Mouse (Mus musculus) effector memory CD4-positive, alpha-beta T cell, adult 5 months (primary cell): ENCODE measurements around the gene Art1. TPM values are rescaled to one million over a fixed set of nuclear protein-coding genes. Genes with fewer than 3 reads are reported as not detected.

Source experiments
- polyA plus RNA-seq: library from polyadenylated mRNA; unstranded; fragments of 100-300 nt; shearing (Covaris generic); gene quantifications from one replicate; pipeline ENCODE4 v1.2.1, GENCODE M21; 2017

The Art1 gene
- not detected for polyA plus RNA-seq

GRCm38 (mm10) chr7:102101487-102101886 lies at the start of gene Art1:
Gene Art1 (plus strand): TSS chr7:102101743.

GRCm38 (mm10) chr7:102065046-102065891 lies 36.3 kb upstream of the Art1 start, which contains the start of the genes Rnf121, Xndc1 and Xntrpc:
Gene Rnf121 (minus strand): TSS chr7:102065469.
Gene Xndc1 (plus strand): TSS chr7:102065511.
Gene Xntrpc (plus strand): TSS chr7:102065713.

GRCm38 (mm10) chr7:102082816-102083215 lies 18.7 kb upstream of the Art1 start, which contains the start of gene Trpc2:
Gene Trpc2 (plus strand): TSS chr7:102083116.

GRCm38 (mm10) chr7:102109171-102109570 lies 7.6 kb downstream of the Art1 start, which contains the start of gene Art5:
Gene Art5 (minus strand): TSS chr7:102109489.

GRCm38 (mm10) chr7:102116579-102117331 lies 15.2 kb downstream of the Art1 start, which contains the start of gene Chrna10:
Gene Chrna10 (minus strand): TSS chr7:102116828.

Other genes starting within 250 kb of the Art1 start
- gene Folr2, start 244.5 kb upstream of the Art1 start, polyA plus RNA-seq: not detected
- 31.1 TPM for gene Anapc15, start 238.0 kb upstream of the Art1 start, polyA plus RNA-seq
- gene Folr1, start 231.0 kb upstream of the Art1 start, polyA plus RNA-seq: not detected
- 83.3 TPM for gene Lamtor1, start 195.8 kb upstream of the Art1 start, polyA plus RNA-seq
- gene Tomt, start 195.4 kb upstream of the Art1 start, polyA plus RNA-seq: 0.57 TPM
- gene Lrrc51, start 167.8 kb upstream of the Art1 start, polyA plus RNA-seq: 0.44 TPM
- 138 TPM for gene Numa1, start 167.6 kb upstream of the Art1 start, polyA plus RNA-seq
- gene Il18bp, start 83.1 kb upstream of the Art1 start, polyA plus RNA-seq: 3.2 TPM
- gene Rnf121, start 36.3 kb upstream of the Art1 start, polyA plus RNA-seq: 20.0 TPM
- gene Xndc1, start 36.2 kb upstream of the Art1 start, polyA plus RNA-seq: 27.8 TPM
- 0.20 TPM for gene Xntrpc, start 36.0 kb upstream of the Art1 start, polyA plus RNA-seq
- not detected for gene Trpc2, start 18.6 kb upstream of the Art1 start, polyA plus RNA-seq
- gene Art5, start 7.7 kb downstream of the Art1 start, polyA plus RNA-seq: 0.25 TPM
- gene Chrna10, start 15.1 kb downstream of the Art1 start, polyA plus RNA-seq: not detected
- gene Nup98, start 108.4 kb downstream of the Art1 start, polyA plus RNA-seq: 187 TPM
- gene Pgap2, start 108.5 kb downstream of the Art1 start, polyA plus RNA-seq: 37.9 TPM
- gene Rhog, start 154.3 kb downstream of the Art1 start, polyA plus RNA-seq: 608 TPM
- gene Stim1, start 166.1 kb downstream of the Art1 start, polyA plus RNA-seq: 165 TPM